ENCODE assay signal across 31 mouse cellular contexts in genomic region chr2:153724424-153724823, GRCm38 (mm10). TPM values are rescaled to one million over a fixed set of nuclear protein-coding genes. Genes with fewer than 3 reads are reported as not detected.
DNase-seq lines count a peak whose midpoint lies in the region; ATAC-seq lines count a peak whose summit lies in the region.
"Had no signal": no experiment of that assay in that cellular context is flagged by ENCODE, and none has a peak within 500 bp of the region (broad histone marks: within the 10 kb centered on the region; RNA-seq: fewer than 3 reads in every experiment).

No protein-coding gene starts in this region.

- 57% methylated on average over 2 of the region's 2 CpGs for WGBS in heart, embryonic 11.5 days (ENCODE audit: insufficient replicate concordance)
- 47% methylated on average over 2 of the region's 2 CpGs for WGBS in liver, embryonic 11.5 days
- 26% methylated on average over 2 of the region's 2 CpGs for WGBS in liver, embryonic 16.5 days (ENCODE audit: insufficient replicate concordance)

- no peaks in the 10 kb centered on the region for H3K27me3 ChIP-seq in heart, embryonic 11.5 days (ENCODE audit: control insufficient read depth, insufficient read depth, low read length)
- H3K27me3 ChIP-seq in liver, embryonic 11.5 days (replicated peaks; ENCODE audit: control insufficient read depth, insufficient read depth, low read length) = no peaks in the 10 kb centered on the region
- H3K27me3 ChIP-seq in liver, embryonic 16.5 days (ENCODE audit: control insufficient read depth, insufficient read depth, low read depth, low read length) = no peaks in the 10 kb centered on the region
- H3K27me3 ChIP-seq: forebrain, embryonic 15.5 days; heart, embryonic 15.5 days; hindbrain, embryonic 12.5 days; midbrain, embryonic 13.5 days had no signal

- H3K4me1 ChIP-seq in heart, embryonic 11.5 days (ENCODE audit: control insufficient read depth, insufficient read depth, low read length) = no peaks in the 10 kb centered on the region
- peaks cover 18% of the 10 kb centered on the region for H3K4me1 ChIP-seq in liver, embryonic 11.5 days (replicated peaks; ENCODE audit: control insufficient read depth, insufficient read depth, low read length)
- H3K4me1 ChIP-seq in liver, embryonic 16.5 days (ENCODE audit: control insufficient read depth, low read depth, low read length) = peaks cover 4% of the 10 kb centered on the region
- H3K4me1 ChIP-seq: forebrain, embryonic 15.5 days; heart, embryonic 15.5 days; hindbrain, embryonic 12.5 days; midbrain, embryonic 13.5 days had no signal

- intact Hi-C loops in heart, postnatal 10 days (cut with DNase I) = no loop called here

- peak overlapping the region; percentile 35; the same call in 1 of the 2 replicates for H3K27ac ChIP-seq in heart, embryonic 11.5 days (ENCODE audit: low read depth, low read length)
- H3K27ac ChIP-seq in liver, embryonic 11.5 days (ENCODE audit: low read depth, low read length) = peak overlapping the region; percentile 20; the same call in 1 of the 2 replicates
- H3K27ac ChIP-seq in liver, embryonic 16.5 days (ENCODE audit: low read length) = peak overlapping the region; percentile 28; the same call in 1 of the 2 replicates
- H3K27ac ChIP-seq: forebrain, embryonic 15.5 days; gastrocnemius, adult 2 months; heart, adult 2 months; heart, embryonic 15.5 days; hindbrain, embryonic 12.5 days; kidney, postnatal 0 days; midbrain, embryonic 13.5 days had no signal

- no peak overlapping the region for H3K4me2 ChIP-seq in heart, embryonic 11.5 days
- peak overlapping the region; percentile 20 for H3K4me2 ChIP-seq in liver, embryonic 11.5 days
- H3K4me2 ChIP-seq in liver, embryonic 16.5 days (ENCODE audit: low read depth, low read length) = peak overlapping the region; percentile 7; the same call in 1 of the 2 replicates
- H3K4me2 ChIP-seq: forebrain, embryonic 15.5 days; heart, embryonic 15.5 days; hindbrain, embryonic 12.5 days; lung, embryonic 14.5 days; midbrain, embryonic 13.5 days had no signal

- H3K36me3 ChIP-seq in heart, embryonic 11.5 days (ENCODE audit: control insufficient read depth, insufficient read depth, low read length) = no peaks in the 10 kb centered on the region
- no peaks in the 10 kb centered on the region for H3K36me3 ChIP-seq in liver, embryonic 11.5 days (ENCODE audit: control insufficient read depth, insufficient read depth, low read length)
- H3K36me3 ChIP-seq in liver, embryonic 16.5 days (ENCODE audit: control insufficient read depth, insufficient read depth) = no peaks in the 10 kb centered on the region
- H3K36me3 ChIP-seq: forebrain, embryonic 15.5 days; heart, embryonic 15.5 days; hindbrain, embryonic 12.5 days; midbrain, embryonic 13.5 days had no signal

- ATAC-seq in heart, embryonic 11.5 days (replicated peaks; ENCODE audit: insufficient number of reproducible peaks, low FRiP score, low TSS enrichment) = no peak
- ATAC-seq in liver, embryonic 11.5 days (replicated peaks; ENCODE audit: low FRiP score) = peak; percentile 93
- ATAC-seq in liver, embryonic 16.5 days (ENCODE audit: low read depth) = peak; percentile 80
- ATAC-seq: forebrain, embryonic 15.5 days; intestine, embryonic 16.5 days; midbrain, embryonic 13.5 days; Patski had no signal

- no peaks in the 10 kb centered on the region for H3K9me3 ChIP-seq in heart, embryonic 11.5 days (replicated peaks; ENCODE audit: control insufficient read depth, low read length)
- H3K9me3 ChIP-seq in liver, embryonic 11.5 days (ENCODE audit: control insufficient read depth, low read length) = no peaks in the 10 kb centered on the region
- no peaks in the 10 kb centered on the region for H3K9me3 ChIP-seq in liver, embryonic 16.5 days (replicated peaks; ENCODE audit: control insufficient read depth, low read length)
- H3K9me3 ChIP-seq: forebrain, embryonic 15.5 days; midbrain, embryonic 13.5 days had no signal

- H3K4me3 ChIP-seq in heart, embryonic 11.5 days (ENCODE audit: low read depth, low read length) = no peak overlapping the region
- H3K4me3 ChIP-seq in liver, embryonic 11.5 days (ENCODE audit: low read depth, low read length) = no peak overlapping the region
- no peak overlapping the region for H3K4me3 ChIP-seq in liver, embryonic 16.5 days (ENCODE audit: low read depth, low read length)
- H3K4me3 ChIP-seq: forebrain, embryonic 15.5 days; gastrocnemius, adult 2 months; heart, adult 2 months; heart, embryonic 15.5 days; hindbrain, embryonic 12.5 days; midbrain, embryonic 13.5 days had no signal

- no peak overlapping the region for H3K9ac ChIP-seq in heart, embryonic 11.5 days (ENCODE audit: low read depth, low read length)
- H3K9ac ChIP-seq in liver, embryonic 11.5 days (ENCODE audit: low read depth, low read length) = no peak overlapping the region
- no peak overlapping the region for H3K9ac ChIP-seq in liver, embryonic 16.5 days (ENCODE audit: low read depth, low read length)
- H3K9ac ChIP-seq: forebrain, embryonic 15.5 days; heart, embryonic 15.5 days; hindbrain, embryonic 12.5 days; lung, embryonic 14.5 days; midbrain, embryonic 13.5 days had no signal

- no peak for DNase-seq in heart, postnatal 10 days
- peak; percentile 36 for DNase-seq in c-Kit-negative CD71-positive TER-119-positive erythroid progenitor cells, embryonic 14.5 days (ENCODE audit: low read depth, low spot score)
- DNase-seq in liver, embryonic 11.5 days (ENCODE audit: low spot score) = no peak
- DNase-seq in cerebellum, postnatal 10 days = no peak
- DNase-seq in gastrocnemius, postnatal 25 days = no peak
- DNase-seq in spleen, adult 18-20 months = no peak
- DNase-seq: adrenal gland, postnatal 10 days; cerebellum, adult 18-20 months; cerebellum, postnatal 14 days; gastrocnemius, adult 2 months; heart, adult 2 months; heart, postnatal 36 days; kidney, adult 8-10 months; layer of hippocampus, postnatal 36 days; left cerebral cortex, postnatal 4 days; lung, embryonic 14.5 days; lung, postnatal 14 days; right cerebral cortex, postnatal 25 days had no signal

RNA-seq across cellular contexts. Expression of gene Mapre1, which starts 16.6 kb away (rescaled TPM):
- 271 and 300 TPM in 2 replicates for polyA plus RNA-seq in heart, embryonic 11.5 days (2014; fragmentation: Nextera tagmentation; extraction: Ambion mirVana)
- total RNA-seq in heart, postnatal 10 days (2021) = 100 to 1,000 TPM; 108 to 124 TPM
- polyA plus RNA-seq in liver, embryonic 11.5 days (2014; fragmentation: Nextera tagmentation; extraction: Ambion mirVana) = 235 and 274 TPM in 2 replicates
- 91.6 and 102 TPM in 2 replicates for polyA plus RNA-seq in liver, embryonic 16.5 days (2015; fragmentation: Nextera tagmentation; extraction: Ambion mirVana)
- total RNA-seq in gastrocnemius, postnatal 25 days (2021) = 10 to 100 TPM; 36.9 to 39.6 TPM

RNA-seq across cellular contexts. Expression of gene Dnmt3c, which starts 28.0 kb away (rescaled TPM):
- not detected in 2 replicates for polyA plus RNA-seq in heart, embryonic 11.5 days (2014; fragmentation: Nextera tagmentation; extraction: Ambion mirVana)
- not detected for total RNA-seq in heart, postnatal 10 days (2021)
- 0.49 and 0.77 TPM in 2 replicates for polyA plus RNA-seq in liver, embryonic 11.5 days (2014; fragmentation: Nextera tagmentation; extraction: Ambion mirVana)
- polyA plus RNA-seq in liver, embryonic 16.5 days (2015; fragmentation: Nextera tagmentation; extraction: Ambion mirVana) = 0.81 and 1.1 TPM in 2 replicates
- not detected for total RNA-seq in gastrocnemius, postnatal 25 days (2021)
- total RNA-seq: adrenal gland, postnatal 10 days; gastrocnemius, adult 2 months; heart, adult 2 months; heart, postnatal 36 days; layer of hippocampus, postnatal 36 days; left cerebral cortex, postnatal 4 days had no signal
- polyA plus RNA-seq: C2C12; embryonic facial prominence, embryonic 11.5 days; forebrain, embryonic 15.5 days; heart, adult 2 months; heart, embryonic 15.5 days; intestine, embryonic 16.5 days; kidney, postnatal 0 days; large intestine, adult 2 months; neural tube, embryonic 14.5 days had no signal

RNA-seq across cellular contexts. Expression of gene Efcab8, which starts 55.3 kb away (rescaled TPM):
- polyA plus RNA-seq in heart, embryonic 11.5 days (2014; fragmentation: Nextera tagmentation; extraction: Ambion mirVana) = 0.06 TPM in 1 of 2 replicates, not detected in the other
- total RNA-seq in heart, postnatal 10 days (2021) = not detected
- polyA plus RNA-seq in liver, embryonic 11.5 days (2014; fragmentation: Nextera tagmentation; extraction: Ambion mirVana) = 0.07 TPM in 1 of 2 replicates, not detected in the other
- not detected in 2 replicates for polyA plus RNA-seq in liver, embryonic 16.5 days (2015; fragmentation: Nextera tagmentation; extraction: Ambion mirVana)
- total RNA-seq in gastrocnemius, postnatal 25 days (2021) = not detected
- total RNA-seq: gastrocnemius, adult 2 months; heart, adult 2 months; heart, postnatal 36 days had no signal
- polyA plus RNA-seq: embryonic facial prominence, embryonic 11.5 days; forebrain, embryonic 15.5 days; heart, embryonic 15.5 days; hindbrain, embryonic 12.5 days; intestine, embryonic 16.5 days; kidney, postnatal 0 days; lung, embryonic 14.5 days; midbrain, embryonic 13.5 days; neural tube, embryonic 14.5 days had no signal
